Mouse (Mus musculus) embryo, embryonic 10.5 days (tissue): ENCODE results near the gene Eml4.

Source experiments
- DNase-seq: peaks from one replicate; pipeline ENCODE4 v3.0.0-alpha.2; 2015; ENCODE audit warnings: low spot score

Gene Eml4

GRCm38 (mm10) chr17:83350379-83351091, at the start of gene Eml4:
TSS of gene Eml4 (plus strand) at chr17:83350931.
- DNase-seq = peak; percentile 94

DNA sequence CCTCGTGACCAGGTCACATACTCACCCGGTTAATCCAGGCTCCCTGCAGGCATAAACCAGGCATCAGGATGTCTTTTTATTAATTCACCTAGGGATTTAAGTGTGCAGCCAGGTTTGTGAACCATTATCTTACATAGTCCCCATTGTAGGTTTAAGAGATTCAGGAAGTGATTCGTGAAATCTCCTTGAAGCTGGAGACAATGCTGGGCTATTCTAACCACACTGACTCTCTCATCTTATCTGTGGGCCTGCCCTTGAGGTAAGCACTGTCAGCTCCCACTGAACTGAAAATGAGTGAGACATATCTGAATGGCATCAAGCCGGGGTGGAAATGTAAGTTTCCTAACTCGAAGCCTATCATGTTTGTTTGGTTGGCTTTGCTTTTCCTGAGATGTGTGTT, 49.3 kb upstream of the Eml4 start:
- no peak for DNase-seq

GRCm38 (mm10) chr17:83304089-83304822, 46.5 kb upstream of the Eml4 start:
- DNase-seq = no peak

- no peak for DNase-seq
These were observed 43.6 kb upstream of the Eml4 start for GRCm38 (mm10) chr17:83306964-83307640.

DNA sequence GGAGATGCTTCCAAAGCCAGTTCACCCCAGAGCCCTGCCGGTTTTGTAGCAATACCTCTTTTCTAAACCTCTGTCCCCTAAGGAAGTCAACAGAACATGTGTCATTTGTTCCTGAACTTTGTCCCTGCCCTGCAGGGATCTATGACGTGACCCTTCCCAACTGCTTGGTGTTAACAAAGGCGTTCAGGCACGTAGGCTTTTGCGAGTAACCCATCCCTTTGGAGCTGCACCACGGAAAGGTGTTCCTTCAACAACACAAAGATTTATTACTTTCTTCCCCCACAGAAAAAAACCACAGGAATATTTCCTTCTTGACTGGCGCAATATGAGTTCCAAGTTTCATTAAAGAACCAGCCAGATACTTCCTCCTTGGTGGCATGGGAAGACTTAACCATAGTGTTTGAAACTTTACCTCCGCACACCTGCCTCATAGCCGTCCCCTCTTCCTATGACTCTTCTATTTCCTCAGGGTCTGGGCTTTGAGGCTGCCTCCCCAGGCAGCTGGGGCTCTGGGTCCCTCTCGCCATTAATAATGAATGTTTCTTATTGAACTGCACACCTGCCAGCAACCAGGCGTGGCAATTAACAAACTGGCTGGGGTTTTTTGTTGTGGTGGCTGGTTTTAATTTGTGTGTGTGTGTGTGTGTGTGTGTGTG, 43.0 kb upstream of the Eml4 start:
- no peak for DNase-seq

GRCm38 (mm10) chr17:83308451-83308850, 42.3 kb upstream of the Eml4 start:
- no peak for DNase-seq

DNA sequence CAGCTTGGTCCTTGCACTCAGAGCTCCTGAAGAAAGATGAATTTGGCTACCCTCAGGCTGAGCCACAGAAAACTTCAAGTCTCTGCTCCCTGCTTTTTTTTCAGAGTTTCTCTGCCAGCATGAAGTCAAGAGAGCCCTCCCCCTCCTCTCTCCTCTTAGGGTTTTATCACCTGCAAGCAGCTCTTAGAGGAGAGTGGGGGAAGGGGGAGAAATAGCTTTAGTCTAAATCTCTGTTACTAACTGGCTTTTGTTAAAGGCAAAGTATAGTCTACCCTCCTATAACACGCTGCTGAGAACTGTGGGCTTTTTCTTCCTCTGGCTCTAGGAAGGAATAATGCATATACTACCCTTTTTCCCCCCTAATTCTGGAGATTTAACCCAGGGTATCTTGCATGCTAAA, 41.5 kb upstream of the Eml4 start:
- DNase-seq = peak; percentile 30

GRCm38 (mm10) chr17:83311806-83312205, 38.9 kb upstream of the Eml4 start:
- no peak for DNase-seq

DNA sequence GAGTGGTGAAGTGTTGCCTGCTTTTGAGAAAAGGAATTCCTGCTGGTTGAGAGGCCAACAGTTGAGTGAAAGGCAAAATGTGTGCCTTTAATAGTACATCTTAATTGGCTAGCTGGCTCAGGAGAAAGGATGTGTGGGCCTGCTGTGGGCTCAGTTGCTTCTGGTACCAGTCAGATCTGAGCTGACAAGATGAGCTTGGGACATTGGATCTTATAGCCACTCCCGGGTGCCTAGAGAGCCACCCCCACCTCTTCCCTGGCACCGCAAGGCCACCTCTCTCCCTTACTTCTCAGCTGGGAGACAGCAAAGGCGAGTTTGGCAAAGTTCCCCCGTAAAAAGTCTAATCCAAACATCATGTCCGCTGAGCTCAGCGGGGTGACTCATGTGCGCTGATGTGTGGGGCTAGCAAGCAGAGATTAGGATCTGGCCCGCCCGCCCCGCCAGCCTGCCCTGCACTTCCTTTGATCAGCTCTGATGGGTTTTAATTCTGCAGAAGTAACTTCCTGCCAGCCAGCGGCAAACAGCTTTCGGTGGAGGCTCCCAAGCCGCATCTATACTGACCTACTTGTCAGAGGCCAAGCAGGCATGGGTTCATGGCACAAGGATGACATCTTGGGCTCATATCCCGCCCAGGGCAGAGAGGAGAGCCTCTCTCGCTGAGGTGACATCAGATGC, 38.4 kb upstream of the Eml4 start:
- DNase-seq = peak; percentile 60

DNA sequence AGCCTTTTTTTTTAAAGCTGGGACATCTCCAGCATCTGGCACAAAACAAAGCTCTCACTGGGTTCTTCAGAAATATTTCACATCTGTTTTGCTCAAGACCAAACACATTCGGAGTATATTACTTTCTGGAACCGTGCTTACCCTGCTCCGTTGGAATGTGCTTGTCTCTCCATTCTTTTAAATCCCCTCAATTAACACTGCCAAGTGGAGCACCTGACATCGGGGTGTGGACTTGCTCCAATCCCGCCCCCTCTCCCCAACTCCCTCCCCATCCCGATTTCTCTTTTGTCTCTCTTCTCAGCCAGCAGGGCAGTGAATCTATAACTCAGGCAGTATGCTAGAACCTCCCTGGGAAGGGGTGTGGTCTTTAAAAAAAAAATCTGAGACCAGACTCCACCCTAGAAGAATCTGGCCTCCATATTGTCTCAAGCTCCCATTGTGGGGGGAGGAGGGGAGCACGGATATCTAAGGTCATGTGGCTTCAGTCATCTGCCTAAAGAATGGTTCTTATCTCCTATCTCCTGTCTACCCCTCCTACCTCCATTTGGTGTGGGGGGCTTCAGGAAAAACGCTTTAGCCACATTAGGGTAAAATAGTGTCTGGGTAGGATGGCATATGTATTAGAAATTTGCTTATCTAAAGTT, 37.6 kb upstream of the Eml4 start:
- no peak for DNase-seq

DNA sequence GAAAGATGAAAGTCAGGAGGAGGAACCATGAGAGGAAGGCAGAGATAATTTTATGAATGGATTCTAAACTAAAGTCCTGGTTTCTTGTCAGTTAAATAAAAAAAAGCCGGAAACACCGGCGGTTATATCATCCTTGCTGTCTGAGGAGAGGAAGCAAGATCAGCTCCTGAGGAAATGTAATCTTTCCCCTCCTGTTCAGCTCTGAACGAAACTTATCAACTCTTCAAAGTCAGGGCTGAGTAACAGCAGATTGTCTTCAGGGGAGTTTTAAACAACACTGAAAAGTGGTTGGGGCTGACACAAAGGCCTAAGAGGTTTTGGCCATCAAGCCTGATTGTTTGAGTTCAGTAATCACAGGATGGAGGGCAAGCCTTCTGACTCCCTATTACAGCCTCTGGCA, 35.3 kb upstream of the Eml4 start:
- DNase-seq = no peak

- peak; percentile 46 for DNase-seq
These were observed 28.0 kb upstream of the Eml4 start for GRCm38 (mm10) chr17:83322621-83323335.

DNA sequence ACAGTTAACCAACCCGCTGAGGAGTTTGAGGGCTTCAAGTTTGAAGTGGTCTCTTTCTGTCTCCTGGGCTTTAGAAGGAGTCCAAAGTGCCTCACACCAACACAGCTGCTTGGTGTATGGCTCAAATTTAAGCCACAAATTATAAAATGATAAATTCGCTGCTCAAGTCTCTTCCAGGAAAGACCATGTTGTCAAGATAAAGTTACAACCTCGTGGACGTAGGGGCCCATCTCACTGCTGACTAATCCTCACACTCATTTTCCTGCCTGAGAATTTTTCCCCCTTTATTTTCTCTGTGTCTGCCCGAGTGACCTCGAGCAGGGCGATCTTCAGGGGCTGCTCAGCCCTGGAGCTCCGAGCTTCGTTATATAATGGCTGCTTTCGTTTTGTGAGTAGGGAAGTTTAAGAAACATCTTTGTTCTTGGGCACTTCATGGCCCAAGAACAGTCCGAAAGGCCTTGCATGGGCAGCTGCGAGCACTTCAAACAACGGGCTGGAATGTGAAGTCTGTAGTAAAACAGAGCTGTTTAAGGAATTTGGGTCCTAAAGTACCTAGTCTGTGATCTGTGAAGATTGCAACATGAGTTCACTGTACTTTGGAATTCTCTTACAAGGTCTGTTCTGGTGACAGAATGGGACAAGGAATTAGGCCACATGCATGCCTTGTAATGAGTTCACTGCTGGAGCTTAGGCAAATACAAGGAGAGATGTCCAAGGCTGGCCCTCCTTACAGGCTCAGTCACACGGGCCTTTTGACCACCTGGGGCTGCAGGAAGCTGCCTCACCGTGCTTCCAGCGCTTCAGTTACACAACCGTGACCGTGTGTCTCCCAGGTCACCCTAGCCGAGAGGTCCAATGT, 27.1 kb upstream of the Eml4 start:
- DNase-seq = no peak

DNA sequence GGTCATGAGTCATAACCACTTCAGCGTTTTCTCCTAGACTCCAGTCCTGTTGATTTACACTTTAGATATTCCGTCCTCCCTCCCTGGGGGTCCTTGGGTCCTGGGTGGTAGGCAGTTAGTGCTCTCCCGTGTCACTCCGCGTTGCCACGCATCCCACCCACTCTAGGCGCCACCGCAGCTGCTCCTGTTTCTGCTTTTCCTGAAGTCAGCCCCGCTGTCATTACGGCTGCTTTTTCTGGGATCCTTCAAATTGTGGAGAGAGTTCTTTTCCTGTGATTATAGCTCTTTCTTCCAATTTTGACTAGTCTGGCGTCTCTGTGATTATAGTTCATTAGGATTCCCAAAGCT, 26.5 kb upstream of the Eml4 start:
- no peak for DNase-seq

GRCm38 (mm10) chr17:83335183-83335584, 15.5 kb upstream of the Eml4 start:
- DNase-seq = peak; percentile 22

DNA sequence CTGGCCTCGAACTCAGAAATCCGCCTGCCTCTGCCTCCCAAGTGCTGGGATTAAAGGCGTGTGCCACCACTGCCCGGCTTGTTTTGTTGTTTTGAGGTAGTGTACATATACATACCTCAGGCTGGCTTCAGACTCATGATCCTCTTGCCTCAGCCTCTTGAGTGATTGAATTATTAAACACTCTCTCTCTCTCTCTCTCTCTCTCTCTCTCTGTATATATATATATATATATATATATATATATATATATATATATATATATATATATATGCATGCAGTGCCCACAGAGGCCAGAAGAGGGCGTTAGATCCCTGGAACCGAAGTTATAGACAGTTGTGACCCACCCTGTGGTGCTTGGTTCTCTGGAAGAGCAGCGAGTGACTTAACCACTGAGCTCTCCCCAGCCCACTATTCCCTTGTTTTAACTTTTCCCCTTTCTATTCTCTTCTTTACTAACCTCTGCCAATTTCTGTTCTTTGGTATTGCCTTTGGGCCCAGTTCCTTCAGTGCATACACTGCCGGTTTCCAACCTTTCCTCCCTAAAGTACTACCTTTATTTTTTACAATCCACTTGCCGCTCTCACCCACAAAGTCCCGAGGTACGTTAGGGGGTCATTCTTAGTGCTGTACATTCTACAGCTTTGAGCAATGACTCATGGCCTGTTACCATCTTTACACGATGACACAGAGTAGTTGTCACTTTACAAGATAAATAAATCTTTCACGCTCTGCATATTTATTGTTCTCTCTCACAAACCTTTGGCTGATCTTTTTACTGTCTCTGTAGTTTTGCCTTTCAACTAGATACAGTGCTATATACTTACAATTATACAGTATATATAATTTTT, 13.5 kb upstream of the Eml4 start:
- no peak for DNase-seq

DNA sequence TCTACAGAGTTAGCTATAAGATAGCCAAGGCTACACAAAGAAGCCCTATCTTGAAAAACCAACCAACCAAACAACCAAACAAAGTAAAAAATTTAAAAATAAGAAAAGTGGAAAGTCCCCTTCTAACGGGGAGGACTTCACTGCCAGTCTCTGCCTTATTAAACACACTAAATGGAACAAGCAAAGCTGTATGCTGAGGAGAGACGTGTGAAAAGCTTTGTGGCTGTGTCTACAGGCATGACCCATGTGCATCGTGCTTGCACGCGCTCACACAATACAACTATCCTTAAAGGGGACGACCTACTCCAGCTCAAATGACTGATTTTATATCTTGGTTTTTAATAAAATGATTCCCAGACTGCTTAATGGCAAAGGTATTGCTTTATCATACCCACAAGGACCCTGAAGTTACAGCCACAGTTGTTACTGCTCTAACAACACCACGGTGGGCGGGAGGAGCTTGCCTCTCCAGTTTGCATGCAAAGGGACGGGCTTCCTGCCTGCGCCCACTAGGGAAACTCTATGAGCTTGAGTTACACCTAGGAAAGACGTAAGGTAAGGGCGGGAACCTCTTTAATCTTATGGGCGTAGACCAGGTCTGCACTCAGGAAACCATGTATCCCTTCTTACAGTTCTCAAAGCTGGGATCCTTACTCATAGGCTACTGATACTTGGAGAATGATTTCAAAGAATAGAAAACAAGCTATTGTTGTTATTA, 11.2 kb upstream of the Eml4 start:
- no peak for DNase-seq

GRCm38 (mm10) chr17:83340895-83341524, 9.7 kb upstream of the Eml4 start:
- DNase-seq = no peak
